Mouse (Mus musculus) layer of hippocampus, adult 8-10 months (tissue): ENCODE measurements around the gene Kif5a. TPM values are rescaled to one million over a fixed set of nuclear protein-coding genes. Genes with fewer than 3 reads are reported as not detected.
A peak's percentile ranks its signal among the peaks of the same experiment; 100 is the strongest.

Experiments
- DNase-seq, 2 experiments: peaks; one replicate each; pipeline ENCODE4 v3.0.0; 2022; ENCODE audit warnings: low spot score in 2 of 2
- total RNA-seq, 4 experiments: library from RNA; stranded (reverse); gene quantifications; 2 replicates each; pipeline ENCODE4 v1.2.4; 2022

The Kif5a gene
- total RNA-seq, 4 experiments from 2014 or later: 807 to 850 (median 831) TPM

DNA sequence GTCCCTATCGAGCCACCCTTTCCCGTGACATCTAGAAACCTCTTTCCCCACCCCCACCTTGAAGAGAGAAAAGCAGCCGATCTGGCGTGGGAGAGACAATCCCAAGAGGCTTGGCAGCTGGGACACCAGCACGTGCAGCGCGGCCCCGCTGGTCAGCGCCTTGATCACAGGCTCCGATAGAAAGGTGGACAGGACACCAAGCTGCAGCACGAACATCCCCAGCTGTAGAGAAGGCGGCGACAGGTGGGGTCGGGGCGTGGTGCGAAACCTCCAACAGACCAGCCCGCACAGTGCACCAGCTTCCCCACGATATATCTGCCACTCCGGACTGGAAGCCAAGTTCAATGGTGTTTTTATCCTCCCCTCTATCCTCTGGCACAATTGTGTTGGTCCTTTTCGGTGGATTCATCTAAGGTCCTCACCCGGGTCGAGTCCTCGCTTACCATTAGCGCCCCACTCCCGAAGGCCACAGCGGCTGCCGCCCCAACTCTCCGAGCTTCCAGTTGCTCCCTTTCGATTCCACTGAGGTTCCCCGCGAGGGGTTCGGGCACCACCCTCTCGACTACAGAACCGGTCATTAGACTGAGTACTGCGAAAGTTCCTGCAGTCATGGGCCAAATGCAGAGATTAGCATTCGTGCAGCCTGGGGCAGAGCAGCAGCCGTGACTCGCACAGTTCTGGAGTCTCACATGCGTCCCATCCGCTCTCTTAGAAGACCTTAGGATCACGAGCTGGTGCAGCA is 84.7 kb downstream of the Kif5a start:
- peak in 1 of 2 experiments; percentile 14 for DNase-seq

DNA sequence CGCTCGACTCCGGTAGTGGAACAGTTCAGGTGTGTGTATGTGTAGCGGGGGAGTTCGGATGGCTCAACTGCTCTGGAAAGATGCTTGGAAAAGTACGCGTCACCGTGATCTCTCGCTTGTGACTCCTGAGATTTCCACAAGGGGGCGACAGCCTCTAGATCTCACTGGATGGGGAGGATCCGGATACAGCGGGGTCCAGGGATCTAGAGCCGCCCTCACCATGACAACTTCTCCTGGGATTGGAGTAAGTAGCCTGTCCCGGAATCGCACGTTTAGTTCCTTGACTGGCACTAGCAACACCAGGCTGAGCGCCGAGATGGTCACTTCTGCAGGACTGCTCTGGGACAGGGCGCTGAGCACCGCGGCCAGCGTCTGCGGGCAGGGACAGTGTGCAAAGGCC is 85.4 kb downstream of the Kif5a start:
- peak in 1 of 2 experiments; percentile 81 for DNase-seq

DNA sequence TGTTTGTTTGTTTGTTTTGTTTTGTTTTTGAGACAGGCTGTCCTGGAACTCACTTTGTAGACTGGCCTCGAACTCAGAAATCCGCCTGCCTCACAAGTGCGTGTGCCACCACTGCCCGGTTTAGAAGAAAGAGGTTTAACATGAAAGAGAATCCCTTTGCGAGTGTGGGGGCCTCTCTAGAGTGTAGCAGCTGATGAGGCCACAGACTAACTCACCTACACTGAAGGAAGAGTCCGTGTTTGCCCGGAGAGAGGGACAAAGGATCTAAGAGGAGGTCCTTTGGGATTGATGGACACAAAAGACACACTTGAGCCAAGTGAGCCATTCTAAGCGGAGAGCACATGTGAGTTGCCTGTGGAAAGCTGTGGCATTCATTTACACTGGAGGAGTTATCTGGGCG is 85.9 kb downstream of the Kif5a start:
- peak in 1 of 2 experiments; percentile 3 for DNase-seq

DNA sequence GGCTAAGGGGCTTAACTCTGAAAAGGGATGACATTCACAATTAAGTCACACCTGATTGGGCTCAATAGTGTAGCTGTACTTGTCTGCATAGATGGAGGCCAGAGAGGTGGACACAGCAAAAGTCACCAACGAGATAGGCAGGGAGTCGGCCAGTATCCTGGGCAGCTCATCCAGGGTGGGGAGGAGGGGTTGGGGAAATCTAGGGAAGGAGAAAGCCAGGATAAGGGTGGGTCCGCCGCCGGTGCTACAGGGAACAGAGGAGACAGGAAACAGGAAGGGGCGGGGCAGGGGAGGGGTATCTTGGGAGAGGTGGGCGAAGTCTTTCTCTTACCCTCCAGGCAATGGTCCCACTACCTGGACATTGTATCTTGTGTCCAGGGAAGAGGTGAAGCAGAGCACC is 86.4 kb downstream of the Kif5a start:
- no peak for DNase-seq

DNA sequence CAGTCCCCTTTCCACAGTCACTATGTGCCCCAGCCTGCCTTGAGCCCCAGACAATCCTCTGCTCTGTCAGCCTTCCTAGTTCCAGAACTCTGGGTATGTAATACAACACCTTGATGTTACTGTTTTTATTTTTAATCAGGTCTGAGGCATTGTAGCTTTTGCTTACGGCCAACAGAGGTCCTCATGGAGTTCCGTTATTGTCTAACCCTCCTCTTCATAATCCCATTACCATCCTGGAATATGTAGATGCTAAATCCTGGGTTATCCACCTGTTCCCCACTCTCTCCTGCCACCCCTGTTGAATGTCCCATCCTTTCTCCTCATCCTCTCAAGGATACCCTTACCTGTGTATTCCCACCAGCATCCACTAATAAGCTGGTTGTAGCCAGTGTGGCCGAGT is 86.9 kb downstream of the Kif5a start:
- DNase-seq: no peak

Other genes with a start within 250 kb of the Kif5a start
- gene Tsfm, start 232.5 kb downstream of the Kif5a start, total RNA-seq: 10 to 100 TPM; 24.5 to 31.8 (median 27.5) TPM
- 10 to 100 TPM; 13.1 to 16.0 (median 14.5) TPM for gene Mettl1, start 221.9 kb downstream of the Kif5a start, total RNA-seq
- gene Eef1akmt3, start 221.8 kb downstream of the Kif5a start, total RNA-seq: under 1 TPM in 3 of 4 experiments, not detected in 1; 0.23 to 0.33 (median 0.31) TPM
- 1 to 10 TPM in 1 of 4 experiments, under 1 TPM in 3; 0.14 to 1.1 (median 0.48) TPM for gene Cyp27b1, start 215.1 kb downstream of the Kif5a start, total RNA-seq
- 10 to 100 TPM; 14.8 to 21.9 (median 20.4) TPM for gene March9, start 203.2 kb downstream of the Kif5a start, total RNA-seq
- 10 to 100 TPM; 84.1 to 95.2 (median 91.1) TPM for gene Cdk4, start 199.8 kb downstream of the Kif5a start, total RNA-seq
- gene Tspan31, start 193.1 kb downstream of the Kif5a start, total RNA-seq: 10 to 100 TPM; 62.9 to 68.4 (median 66.1) TPM
- gene Agap2, start 188.1 kb downstream of the Kif5a start, total RNA-seq: 100 to 1,000 TPM; 657 to 727 (median 692) TPM
- gene Os9, start 142.2 kb downstream of the Kif5a start, total RNA-seq: 100 to 1,000 TPM in 2 of 4 experiments, 10 to 100 TPM in 2; 98.1 to 120 (median 109) TPM
- 100 to 1,000 TPM; 113 to 123 (median 113) TPM for gene B4galnt1, start 98.1 kb downstream of the Kif5a start, total RNA-seq
- gene Slc26a10, start 82.7 kb downstream of the Kif5a start, total RNA-seq: 10 to 100 TPM; 12.2 to 17.5 (median 14.4) TPM
- 100 to 1,000 TPM; 310 to 386 (median 350) TPM for gene Arhgef25, start 73.3 kb downstream of the Kif5a start, total RNA-seq
- gene Dtx3, start 67.6 kb downstream of the Kif5a start, total RNA-seq: 100 to 1,000 TPM; 214 to 267 (median 229) TPM
- gene Pip4k2c, start 51.8 kb downstream of the Kif5a start, total RNA-seq: 100 to 1,000 TPM in 1 of 4 experiments, 10 to 100 TPM in 3; 95.0 to 107 (median 98.9) TPM
- gene Dctn2, start 3.0 kb upstream of the Kif5a start, total RNA-seq: 100 to 1,000 TPM; 260 to 271 (median 262) TPM
- gene Mbd6, start 25.7 kb upstream of the Kif5a start, total RNA-seq: 10 to 100 TPM; 56.3 to 61.6 (median 56.8) TPM
- gene Mars, start 48.4 kb upstream of the Kif5a start, total RNA-seq: 10 to 100 TPM; 56.7 to 65.8 (median 63.9) TPM
- gene Arhgap9, start 58.6 kb upstream of the Kif5a start, total RNA-seq: 1 to 10 TPM in 3 of 4 experiments, under 1 TPM in 1; 0.60 to 4.6 (median 2.2) TPM
- gene Gli1, start 78.6 kb upstream of the Kif5a start, total RNA-seq: 1 to 10 TPM; 2.7 to 4.0 (median 3.7) TPM
- gene Inhbe, start 91.1 kb upstream of the Kif5a start, total RNA-seq: not detected
- not detected for gene Inhbc, start 107.1 kb upstream of the Kif5a start, total RNA-seq
- gene R3hdm2, start 117.0 kb upstream of the Kif5a start, total RNA-seq: 100 to 1,000 TPM; 159 to 182 (median 176) TPM
- gene Stac3, start 238.3 kb upstream of the Kif5a start, total RNA-seq: 1 to 10 TPM; 2.1 to 3.5 (median 2.8) TPM